Mouse (Mus musculus) kidney, adult 2 months (tissue): ENCODE measurements at regions not wholly inside any gene's neighbourhood (a gene's known extent, or its start where the extent isn't known, plus 50 kb on each side); places are given as distances from the start of the nearest gene placed in this dataset.

Experiments
- DNase-seq: peaks from one replicate; pipeline ENCODE4 v3.0.0; 2021
- H3K27ac ChIP-seq: fragments of 200-500 bp; 2 replicates; pipeline ENCODE4 v1.5.1; 2012; ENCODE audit warnings: low read depth, low read length, control low read depth, inconsistent platforms; ENCODE audit not compliant: insufficient read depth
- H3K27me3 ChIP-seq: fragments of 200-500 bp; replicated peaks from 2 replicates; pipeline ENCODE4 v1.6.1; 2012; ENCODE audit warnings: mild to moderate bottlenecking, moderate library complexity, low read length, inconsistent platforms; ENCODE audit not compliant: control insufficient read depth, insufficient read depth
- H3K36me3 ChIP-seq: fragments of 200-500 bp; 2 replicates; pipeline ENCODE4 v1.6.1; 2012; ENCODE audit warnings: mild to moderate bottlenecking, moderate library complexity, low read length, inconsistent platforms; ENCODE audit not compliant: control insufficient read depth, insufficient read depth
- H3K4me1 ChIP-seq: fragments of 200-500 bp; 2 replicates; pipeline ENCODE4 v1.6.1; 2011; ENCODE audit warnings: low read length; ENCODE audit not compliant: control insufficient read depth, insufficient read depth
- H3K4me3 ChIP-seq: fragments of 200-500 bp; 2 replicates; pipeline ENCODE4 v1.5.1; 2011; ENCODE audit warnings: mild to moderate bottlenecking, low read depth, low read length, control low read depth; ENCODE audit not compliant: insufficient read depth
- CTCF ChIP-seq: fragments of 200-500 bp; conservative IDR thresholded peaks from 2 replicates; pipeline ENCODE4 v1.5.1; 2011; ENCODE audit warnings: low read depth, mild to moderate bottlenecking, control low read depth, low read length, moderate library complexity, mixed read lengths; ENCODE audit not compliant: insufficient read depth, insufficient read length
- POLR2A ChIP-seq: fragments of 200-500 bp; IDR thresholded peaks from one replicate; pipeline ENCODE4 v1.6.1; 2011; ENCODE audit warnings: low read depth, low read length, control low read depth
- WGBS: fragments of 180-500 bp; shearing (Covaris S2); methylation state at CpG from one replicate; pipeline ENCODE4 v1.1.7; 2018; 5-methylcytosine and 5-hydroxymethylcytosine counted together

DNA sequence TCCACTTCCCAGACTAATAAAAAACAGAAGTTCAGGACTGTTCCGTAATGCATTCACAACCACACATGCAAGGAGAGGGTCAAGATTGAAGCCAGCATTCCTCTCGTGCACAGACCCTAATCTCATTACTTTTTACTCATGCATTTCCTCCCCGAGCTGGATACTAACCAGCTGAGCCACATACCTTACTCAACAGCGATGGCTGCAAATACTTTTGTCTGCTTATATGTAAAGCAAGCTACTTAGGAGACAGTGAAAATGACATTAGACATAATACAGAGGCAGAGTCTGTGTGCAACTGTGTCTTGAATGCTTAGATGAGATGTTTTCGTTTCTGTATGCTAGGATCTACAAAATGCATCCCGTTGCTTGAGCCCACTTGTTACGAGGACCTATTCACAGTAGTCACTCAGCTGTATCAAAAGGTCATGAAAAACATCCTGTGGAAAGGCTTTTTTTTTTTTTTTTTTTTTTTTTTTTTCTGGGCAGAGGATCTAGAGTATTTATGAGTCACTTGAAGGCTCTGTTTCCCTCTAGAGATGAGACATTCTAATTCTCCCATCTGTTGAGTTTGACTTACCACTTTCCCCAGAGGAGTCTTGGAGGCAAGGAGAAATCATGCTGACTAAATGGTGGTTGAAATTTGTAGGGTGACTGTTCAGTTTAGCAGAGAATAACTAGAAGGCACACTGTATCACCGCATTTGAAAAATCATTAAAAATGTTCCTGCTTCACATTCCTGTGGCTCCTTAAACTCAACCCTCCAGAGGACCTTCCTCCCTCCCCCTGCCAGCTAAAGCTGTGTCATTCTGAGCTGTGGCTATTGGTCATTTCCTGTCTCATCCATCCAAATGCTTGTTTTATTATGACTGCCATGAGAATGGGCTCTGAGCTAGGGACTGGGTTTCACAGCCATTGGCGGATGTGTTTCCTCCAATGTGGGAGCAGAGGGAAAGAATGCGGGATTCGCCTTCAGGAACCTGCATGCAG, 1364.1 kb upstream of the A1bg start:
- 25% methylated on average over 11 of the region's 11 CpGs for WGBS
- Histone ChIP-seq H3K4me3 (no peak overlapping the region), H3K27ac (peak overlapping the region; percentile 15), H3K4me1 (no peaks in the 10 kb centered on the region; the same call in 1 of the 2 replicates), H3K27me3 (no peaks in the 10 kb centered on the region; the same call in 1 of the 2 replicates), H3K36me3 (no peaks in the 10 kb centered on the region)
- DNase-seq = peak; percentile 64
- TF ChIP-seq CTCF = no peak
- no peak for TF ChIP-seq POLR2A

DNA sequence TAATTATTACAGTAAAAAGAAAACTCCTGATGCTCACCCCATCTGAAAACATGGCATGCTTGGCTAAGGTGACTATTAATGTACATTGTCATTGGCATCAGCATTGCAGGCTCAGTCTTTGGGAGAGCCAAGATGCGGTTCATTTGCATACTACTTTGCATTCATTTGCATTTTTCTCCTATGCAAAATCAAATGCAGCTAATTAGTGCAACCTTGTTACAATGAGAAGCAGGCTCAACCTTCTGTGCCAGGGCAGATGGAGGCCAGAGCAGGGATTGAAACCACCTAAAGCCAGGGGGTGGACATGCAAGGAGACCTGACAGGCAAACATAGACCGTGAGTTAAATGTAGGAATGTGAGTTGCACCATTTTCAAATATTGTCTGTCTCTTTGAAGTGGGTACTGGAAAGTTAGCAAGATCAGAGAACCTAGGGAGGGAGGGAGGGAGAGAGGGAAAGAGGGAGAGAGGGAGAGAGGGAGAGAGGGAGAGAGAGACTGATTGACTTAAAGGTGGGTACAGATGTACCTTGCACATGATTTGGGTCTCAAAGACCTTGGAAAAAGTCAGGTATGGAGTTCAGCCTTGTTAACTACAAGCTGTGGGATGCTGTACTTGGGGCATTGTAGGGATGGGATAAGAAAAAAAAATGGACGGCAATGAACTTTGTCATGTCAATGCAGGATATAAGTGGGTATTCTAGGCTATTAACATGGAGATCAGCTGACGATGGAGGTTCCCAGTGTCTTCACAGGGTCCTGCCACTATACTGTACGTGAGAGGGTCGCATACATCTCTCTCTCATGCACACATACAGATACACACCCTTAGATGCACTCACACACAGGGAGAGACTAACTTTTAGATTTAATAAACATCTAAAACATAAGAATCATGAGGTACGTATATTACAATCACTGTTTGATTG, 1362.1 kb upstream of the A1bg start:
- Histone ChIP-seq H3K4me3 (no peak overlapping the region), H3K27ac (no peak overlapping the region), H3K27me3 (no peaks in the 10 kb centered on the region; the same call in 1 of the 2 replicates), H3K4me1 (no peaks in the 10 kb centered on the region; the same call in 1 of the 2 replicates), H3K36me3 (no peaks in the 10 kb centered on the region)
- TF ChIP-seq POLR2A (no peak), CTCF (no peak)
- WGBS = 98% methylated on average over 7 of the region's 7 CpGs
- no peak for DNase-seq

DNA sequence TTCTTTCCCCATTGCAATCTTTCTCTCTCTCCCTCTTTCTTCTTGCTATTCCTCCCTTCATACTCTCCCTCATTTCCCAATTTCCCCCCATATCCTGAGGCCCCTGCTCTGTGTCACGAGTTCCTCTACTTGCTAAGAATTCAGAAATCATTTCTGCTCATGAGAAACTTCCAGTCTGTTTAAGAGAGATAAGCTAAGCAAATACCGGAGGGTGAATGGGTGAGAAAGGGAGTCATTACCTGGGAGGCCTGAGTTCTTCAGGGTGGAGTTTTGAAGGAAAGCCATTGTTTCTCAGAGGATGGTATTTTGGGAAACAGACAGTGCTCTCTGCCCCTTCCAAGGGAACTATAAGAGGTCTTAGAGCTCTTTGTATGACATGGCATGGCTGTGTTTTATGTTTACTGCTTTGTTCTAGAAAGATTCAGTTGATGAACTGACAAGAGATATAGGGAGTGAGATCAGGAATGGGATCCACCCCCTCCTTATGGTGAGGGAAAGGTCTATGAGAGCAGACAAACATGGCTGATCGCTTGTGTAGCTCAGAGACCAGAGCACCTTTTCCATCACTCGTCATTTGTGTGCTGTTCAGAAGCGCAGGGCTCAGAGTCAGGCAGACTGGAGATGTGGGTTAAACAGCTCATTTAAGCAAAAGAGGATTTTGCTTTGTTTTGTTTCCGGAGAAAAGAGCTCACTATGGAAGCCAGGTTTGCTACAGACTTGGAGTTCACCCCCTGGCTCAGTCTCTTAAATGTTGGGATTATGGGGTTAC, 1361.0 kb upstream of the A1bg start:
- Histone ChIP-seq H3K4me1 (no peaks in the 10 kb centered on the region; the same call in 1 of the 2 replicates), H3K27me3 (no peaks in the 10 kb centered on the region; the same call in 1 of the 2 replicates), H3K36me3 (no peaks in the 10 kb centered on the region), H3K27ac (no peak overlapping the region; the same call in 1 of the 2 replicates), H3K4me3 (no peak overlapping the region)
- TF ChIP-seq POLR2A (no peak), CTCF (no peak)
- 90% methylated on average over 6 of the region's 6 CpGs for WGBS
- DNase-seq = no peak

GRCm38 (mm10) chr15:62282646-62283045, 1359.8 kb upstream of the A1bg start:
- TF ChIP-seq POLR2A = no peak
- TF ChIP-seq CTCF = no peak
- Histone ChIP-seq H3K27me3 (no peaks in the 10 kb centered on the region; the same call in 1 of the 2 replicates), H3K4me3 (no peak overlapping the region), H3K27ac (peak overlapping the region; percentile 49), H3K4me1 (no peaks in the 10 kb centered on the region; the same call in 1 of the 2 replicates), H3K36me3 (no peaks in the 10 kb centered on the region)
- WGBS = 43% methylated on average over 9 of the region's 9 CpGs
- DNase-seq = peak; percentile 21

GRCm38 (mm10) chr15:62282116-62282515, 1359.3 kb upstream of the A1bg start:
- peak; percentile 76 for DNase-seq
- Histone ChIP-seq H3K4me3 (no peak overlapping the region), H3K27me3 (no peaks in the 10 kb centered on the region; the same call in 1 of the 2 replicates), H3K27ac (no peak overlapping the region), H3K4me1 (no peaks in the 10 kb centered on the region; the same call in 1 of the 2 replicates), H3K36me3 (no peaks in the 10 kb centered on the region)
- 59% methylated on average over 1 of the region's 1 CpGs for WGBS
- TF ChIP-seq CTCF = no peak
- no peak for TF ChIP-seq POLR2A

DNA sequence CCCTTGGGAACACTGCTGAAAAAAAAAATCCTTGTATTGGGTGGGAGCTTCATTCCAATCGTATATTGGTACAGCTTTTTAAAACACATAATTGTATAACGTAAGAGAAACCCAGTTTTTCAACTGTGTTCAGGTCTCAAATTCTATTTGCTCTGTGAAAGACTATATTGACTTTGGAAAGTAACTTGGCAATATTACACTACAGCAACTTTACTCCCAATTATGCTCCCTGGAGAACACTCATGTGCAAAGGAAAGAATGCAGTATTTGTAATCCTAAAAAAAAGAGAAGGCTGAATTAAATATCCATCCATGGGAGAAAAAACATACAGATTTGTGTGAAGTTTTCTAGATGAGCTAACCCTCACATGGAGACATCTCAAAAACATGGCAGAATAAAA, 1356.7 kb upstream of the A1bg start:
- H3K36me3 ChIP-seq = no peaks in the 10 kb centered on the region
- 82% methylated on average over 2 of the region's 2 CpGs for WGBS
- H3K27ac ChIP-seq = no peak overlapping the region
- DNase-seq = no peak
- no peak for TF ChIP-seq POLR2A
- no peaks in the 10 kb centered on the region; the same call in 1 of the 2 replicates for H3K4me1 ChIP-seq
- no peak overlapping the region for H3K4me3 ChIP-seq
- H3K27me3 ChIP-seq = no peaks in the 10 kb centered on the region; the same call in 1 of the 2 replicates
